Comparison of ENCODE assay signal across 28 mouse cellular contexts in the genomic region with DNA sequence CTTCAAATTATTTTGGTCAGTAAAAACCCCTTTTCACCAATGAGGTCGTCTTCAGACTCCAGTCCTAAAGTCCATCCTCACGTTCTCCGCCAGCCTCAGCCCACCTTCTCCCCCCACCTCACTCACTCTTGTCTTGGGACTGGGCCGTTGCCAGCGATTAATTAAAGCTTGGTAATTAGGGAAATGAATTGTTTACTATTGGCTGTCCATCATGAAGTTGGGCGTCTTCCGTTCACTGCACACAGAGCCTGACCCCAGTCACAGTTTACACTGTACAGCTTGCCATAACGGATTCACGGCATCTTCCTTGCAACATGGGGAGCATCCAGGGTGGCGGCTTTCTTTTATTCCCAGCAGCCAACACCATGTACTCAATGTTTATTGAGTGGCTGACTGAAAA.
DNase-seq lines count a peak whose midpoint lies in the region; ATAC-seq and TF ChIP-seq lines count a peak whose summit lies in the region.
"Had no signal": no experiment of that assay in that cellular context is flagged by ENCODE, and none has a peak within 500 bp of the region (broad histone marks: within the 10 kb centered on the region; RNA-seq: fewer than 3 reads in every experiment).

No protein-coding gene starts in this region.

- peak; percentile 28 for DNase-seq in hindbrain, postnatal 0 days (ENCODE audit: low spot score)
- DNase-seq in midbrain, embryonic 14.5 days = peak; percentile 39
- peak; percentile 85 for DNase-seq in forebrain, embryonic 14.5 days (ENCODE audit: low spot score)
- no peak for DNase-seq in thymus, adult 2 months
- DNase-seq: adrenal gland, adult 2 months; adrenal gland, postnatal 36 days; B cell, adult 2 months; cerebellum, adult 8-10 months; cerebellum, postnatal 36 days; gastrocnemius, postnatal 10 days; kidney, adult 8-10 months; kidney, postnatal 10 days; layer of hippocampus, adult 9-11 months; liver; lung, embryonic 14.5 days; lung, postnatal 4 days; right cerebral cortex, adult 18-20 months; spleen, adult 18-20 months; thymus, postnatal 25 days had no signal

- no peak for TF ChIP-seq CTCF in hindbrain, postnatal 0 days (IDR thresholded peaks at IDR 0.05; ENCODE audit: low read depth)
- TF ChIP-seq CTCF in thymus, adult 2 months (IDR thresholded peaks at IDR 0.05; ENCODE audit: borderline replicate concordance, control insufficient read depth, extremely low read depth, insufficient read depth, low read length, poor library complexity) = no peak

- H3K9me3 ChIP-seq in hindbrain, postnatal 0 days (ENCODE audit: low read length) = no peaks in the 10 kb centered on the region
- H3K9me3 ChIP-seq in hindbrain, embryonic 13.5 days = no peaks in the 10 kb centered on the region
- H3K9me3 ChIP-seq in midbrain, embryonic 14.5 days (ENCODE audit: control insufficient read depth, low read length) = no peaks in the 10 kb centered on the region
- H3K9me3 ChIP-seq in midbrain, embryonic 16.5 days (replicated peaks; ENCODE audit: control insufficient read depth, low read length, poor library complexity, severe bottlenecking) = no peaks in the 10 kb centered on the region
- H3K9me3 ChIP-seq in forebrain, embryonic 12.5 days = no peaks in the 10 kb centered on the region
- H3K9me3 ChIP-seq in forebrain, embryonic 14.5 days (replicated peaks; ENCODE audit: control insufficient read depth, low read length) = no peaks in the 10 kb centered on the region
- H3K9me3 ChIP-seq: heart, embryonic 15.5 days; midbrain, embryonic 12.5 days had no signal

- 31% methylated on average over 10 of the region's 10 CpGs for WGBS in hindbrain, postnatal 0 days
- WGBS in hindbrain, embryonic 13.5 days = 50% methylated on average over 10 of the region's 10 CpGs
- 68% methylated on average over 10 of the region's 10 CpGs for WGBS in midbrain, embryonic 14.5 days
- 63% methylated on average over 10 of the region's 10 CpGs for WGBS in midbrain, embryonic 16.5 days
- WGBS in forebrain, embryonic 12.5 days = 28% methylated on average over 10 of the region's 10 CpGs
- 11% methylated on average over 10 of the region's 10 CpGs for WGBS in forebrain, embryonic 14.5 days
- 90% methylated on average over 10 of the region's 10 CpGs for WGBS in thymus, adult 2 months

- H3K4me2 ChIP-seq in hindbrain, postnatal 0 days (ENCODE audit: low read depth, low read length) = no peak overlapping the region
- no peak overlapping the region for H3K4me2 ChIP-seq in hindbrain, embryonic 13.5 days
- H3K4me2 ChIP-seq in midbrain, embryonic 14.5 days (ENCODE audit: low read length) = no peak overlapping the region
- H3K4me2 ChIP-seq in midbrain, embryonic 16.5 days (ENCODE audit: low read length) = no peak overlapping the region
- H3K4me2 ChIP-seq in forebrain, embryonic 12.5 days = no peak overlapping the region
- no peak overlapping the region for H3K4me2 ChIP-seq in forebrain, embryonic 14.5 days (ENCODE audit: low read length)
- H3K4me2 ChIP-seq: heart, embryonic 15.5 days; lung, embryonic 14.5 days; midbrain, embryonic 12.5 days had no signal

- 0 out of 2 replicates have a peak, but pooled peaks cover 6% of the 10 kb centered on the region for H3K4me1 ChIP-seq in hindbrain, postnatal 0 days (ENCODE audit: insufficient read depth, low read length)
- H3K4me1 ChIP-seq in hindbrain, embryonic 13.5 days (replicated peaks) = peaks cover 44% of the 10 kb centered on the region
- peaks cover 6% of the 10 kb centered on the region; the same call in 1 of the 2 replicates for H3K4me1 ChIP-seq in midbrain, embryonic 14.5 days (ENCODE audit: control insufficient read depth, insufficient read depth, low read length)
- 0 out of 2 replicates have a peak, but pooled peaks cover 2% of the 10 kb centered on the region for H3K4me1 ChIP-seq in midbrain, embryonic 16.5 days (ENCODE audit: control insufficient read depth, insufficient read depth, low read length)
- peaks cover 27% of the 10 kb centered on the region for H3K4me1 ChIP-seq in forebrain, embryonic 12.5 days
- peaks cover 24% of the 10 kb centered on the region for H3K4me1 ChIP-seq in forebrain, embryonic 14.5 days (ENCODE audit: control insufficient read depth, insufficient read depth, low read length)
- no peaks in the 10 kb centered on the region for H3K4me1 ChIP-seq in thymus, adult 2 months (replicated peaks; ENCODE audit: control insufficient read depth, insufficient read depth, low read length)
- H3K4me1 ChIP-seq: megakaryocyte, embryonic 14.5 days had no signal

- no peak for TF ChIP-seq POLR2A in thymus, adult 2 months (IDR thresholded peaks at IDR 0.05; ENCODE audit: control insufficient read depth, extremely low read depth, insufficient read depth, low read length, poor library complexity)

- no peaks in the 10 kb centered on the region for H3K27me3 ChIP-seq in hindbrain, postnatal 0 days (ENCODE audit: insufficient read depth, low read length)
- no peaks in the 10 kb centered on the region for H3K27me3 ChIP-seq in hindbrain, embryonic 13.5 days
- no peaks in the 10 kb centered on the region for H3K27me3 ChIP-seq in midbrain, embryonic 14.5 days (ENCODE audit: control insufficient read depth, insufficient read depth, low read length)
- no peaks in the 10 kb centered on the region for H3K27me3 ChIP-seq in midbrain, embryonic 16.5 days (ENCODE audit: control insufficient read depth, insufficient read depth, low read depth, low read length)
- H3K27me3 ChIP-seq in forebrain, embryonic 12.5 days = peaks cover 18% of the 10 kb centered on the region; the same call in 1 of the 2 replicates
- H3K27me3 ChIP-seq in forebrain, embryonic 14.5 days (replicated peaks; ENCODE audit: control insufficient read depth, insufficient read depth, low read length) = no peaks in the 10 kb centered on the region
- no peaks in the 10 kb centered on the region for H3K27me3 ChIP-seq in thymus, adult 2 months (ENCODE audit: control insufficient read depth, insufficient read depth, low read length)
- H3K27me3 ChIP-seq: heart, embryonic 15.5 days; megakaryocyte, embryonic 14.5 days; midbrain, embryonic 12.5 days had no signal

- no peak overlapping the region for H3K27ac ChIP-seq in hindbrain, postnatal 0 days
- no peak overlapping the region for H3K27ac ChIP-seq in hindbrain, embryonic 13.5 days
- H3K27ac ChIP-seq in midbrain, embryonic 14.5 days (replicated peaks; ENCODE audit: low read depth, low read length) = no peak overlapping the region
- H3K27ac ChIP-seq in midbrain, embryonic 16.5 days (ENCODE audit: low read length) = no peak overlapping the region
- H3K27ac ChIP-seq in forebrain, embryonic 12.5 days = no peak overlapping the region
- H3K27ac ChIP-seq in forebrain, embryonic 14.5 days (ENCODE audit: low read depth, low read length) = no peak overlapping the region; the same call in 1 of the 2 replicates
- H3K27ac ChIP-seq in thymus, adult 2 months (ENCODE audit: control insufficient read depth, insufficient read depth, low read length) = no peak overlapping the region
- H3K27ac ChIP-seq: heart, embryonic 15.5 days; liver, embryonic 14.5 days; midbrain, embryonic 12.5 days had no signal

- no peaks in the 10 kb centered on the region for H3K36me3 ChIP-seq in hindbrain, postnatal 0 days (ENCODE audit: insufficient read depth, low read length)
- no peaks in the 10 kb centered on the region for H3K36me3 ChIP-seq in hindbrain, embryonic 13.5 days
- H3K36me3 ChIP-seq in midbrain, embryonic 14.5 days (ENCODE audit: control insufficient read depth, insufficient read depth, low read length) = no peaks in the 10 kb centered on the region
- no peaks in the 10 kb centered on the region for H3K36me3 ChIP-seq in midbrain, embryonic 16.5 days (ENCODE audit: control insufficient read depth, insufficient read depth, low read length)
- H3K36me3 ChIP-seq in forebrain, embryonic 12.5 days (replicated peaks) = no peaks in the 10 kb centered on the region
- H3K36me3 ChIP-seq in forebrain, embryonic 14.5 days (ENCODE audit: control insufficient read depth, insufficient read depth, low read length) = no peaks in the 10 kb centered on the region
- H3K36me3 ChIP-seq in thymus, adult 2 months (ENCODE audit: control insufficient read depth, insufficient read depth, low read length) = no peaks in the 10 kb centered on the region
- H3K36me3 ChIP-seq: heart, embryonic 15.5 days; midbrain, embryonic 12.5 days had no signal

- no peak overlapping the region for H3K4me3 ChIP-seq in hindbrain, postnatal 0 days (ENCODE audit: low read length)
- no peak overlapping the region for H3K4me3 ChIP-seq in hindbrain, embryonic 13.5 days
- no peak overlapping the region for H3K4me3 ChIP-seq in midbrain, embryonic 14.5 days (replicated peaks; ENCODE audit: low read depth, low read length)
- no peak overlapping the region for H3K4me3 ChIP-seq in midbrain, embryonic 16.5 days (ENCODE audit: low read depth, low read length)
- H3K4me3 ChIP-seq in forebrain, embryonic 12.5 days (replicated peaks) = no peak overlapping the region
- H3K4me3 ChIP-seq in forebrain, embryonic 14.5 days (ENCODE audit: low read depth, low read length) = no peak overlapping the region
- no peak overlapping the region for H3K4me3 ChIP-seq in thymus, adult 2 months (ENCODE audit: control insufficient read depth, insufficient read depth, low read length)
- H3K4me3 ChIP-seq: heart, embryonic 15.5 days; megakaryocyte, embryonic 14.5 days; midbrain, embryonic 12.5 days had no signal

- no peak overlapping the region for H3K9ac ChIP-seq in hindbrain, postnatal 0 days (replicated peaks; ENCODE audit: low read length)
- H3K9ac ChIP-seq in hindbrain, embryonic 13.5 days = no peak overlapping the region
- H3K9ac ChIP-seq in midbrain, embryonic 14.5 days (replicated peaks; ENCODE audit: low read length) = no peak overlapping the region
- H3K9ac ChIP-seq in midbrain, embryonic 16.5 days (ENCODE audit: low read depth, low read length) = no peak overlapping the region
- H3K9ac ChIP-seq in forebrain, embryonic 12.5 days = no peak overlapping the region
- no peak overlapping the region for H3K9ac ChIP-seq in forebrain, embryonic 14.5 days (ENCODE audit: low read length)
- H3K9ac ChIP-seq: heart, embryonic 15.5 days; liver, embryonic 14.5 days; lung, embryonic 14.5 days; midbrain, embryonic 12.5 days had no signal

- ATAC-seq in hindbrain, postnatal 0 days = no peak
- no peak for ATAC-seq in hindbrain, embryonic 13.5 days (ENCODE audit: low FRiP score)
- ATAC-seq in midbrain, embryonic 14.5 days (ENCODE audit: low FRiP score, low TSS enrichment) = no peak
- ATAC-seq in midbrain, embryonic 16.5 days = no peak
- peak; percentile 70; the same call in 1 of the 2 replicates for ATAC-seq in forebrain, embryonic 12.5 days (ENCODE audit: low FRiP score)
- ATAC-seq in forebrain, embryonic 14.5 days = peak; percentile 63; the same call in 1 of the 2 replicates
- ATAC-seq: activated CD4-positive, CD25-positive, alpha-beta regulatory T cell, adult 4 months; intestine, embryonic 16.5 days had no signal

Comparison
In these comparisons a context has a peak if more than half of its experiments do, and no peak if none do; other contexts are left out.
1. ATAC-seq: peak in forebrain, embryonic 12.5 days (single experiment) and forebrain, embryonic 14.5 days (single experiment); none in hindbrain, postnatal 0 days (single experiment), hindbrain, embryonic 13.5 days (single experiment), midbrain, embryonic 14.5 days (single experiment) and midbrain, embryonic 16.5 days (single experiment).